Mouse (Mus musculus) gastrocnemius, adult 2 months (tissue): Measurements from ENCODE around the gene Mbip. TPM values are rescaled to one million over a fixed set of nuclear protein-coding genes. Genes with fewer than 3 reads are reported as not detected.

Experiments used
- DNase-seq: peaks from one replicate; pipeline ENCODE4 v3.0.0; 2022
- H3K27ac ChIP-seq: fragments of 200-600 bp; 2 replicates; pipeline ENCODE4 v1.8.1; 2022; ENCODE audit warnings: mild to moderate bottlenecking
- H3K4me3 ChIP-seq: fragments of 200-600 bp; 2 replicates; pipeline ENCODE4 v1.8.1; 2022; ENCODE audit warnings: mild to moderate bottlenecking, moderate library complexity
- CTCF ChIP-seq: fragments of 200-600 bp; IDR thresholded peaks from 2 replicates; pipeline ENCODE4 v1.8.1; 2022; ENCODE audit warnings: antibody characterized with exemption, mild to moderate bottlenecking, moderate library complexity
- intact Hi-C: fragments of 180-260 bp; cut with DNase I; formaldehyde crosslinking; loops from one replicate; pipeline ENCODE4 v1.15.1; 2025
- long read RNA-seq, 2 experiments: library from polyadenylated mRNA; stranded (forward); transcript quantifications; one replicate each; pipeline ENCODE4 v2.0.0; 2021
- total RNA-seq, 2 experiments: library from RNA; stranded (reverse); gene quantifications; 2 replicates each; pipeline ENCODE4 v1.2.3; 2021

Mbip gene
- total RNA-seq = 1 to 10 TPM; 6.5 to 7.4 TPM
- long read RNA-seq, experiment 1, partial matches to known transcripts = 0 of 6 reads
- long read RNA-seq, experiment 1, other reads (novel, unspliced or antisense) = 3 of 6 reads
- long read RNA-seq, experiment 2, transcript Mbip-201 (9 exons, 1,512 nt) = major isoform, 5 of 8 reads
- long read RNA-seq, experiment 2, partial matches to known transcripts = 1 of 8 reads
- long read RNA-seq, experiment 2, other reads (novel, unspliced or antisense) = 2 of 8 reads

DNA sequence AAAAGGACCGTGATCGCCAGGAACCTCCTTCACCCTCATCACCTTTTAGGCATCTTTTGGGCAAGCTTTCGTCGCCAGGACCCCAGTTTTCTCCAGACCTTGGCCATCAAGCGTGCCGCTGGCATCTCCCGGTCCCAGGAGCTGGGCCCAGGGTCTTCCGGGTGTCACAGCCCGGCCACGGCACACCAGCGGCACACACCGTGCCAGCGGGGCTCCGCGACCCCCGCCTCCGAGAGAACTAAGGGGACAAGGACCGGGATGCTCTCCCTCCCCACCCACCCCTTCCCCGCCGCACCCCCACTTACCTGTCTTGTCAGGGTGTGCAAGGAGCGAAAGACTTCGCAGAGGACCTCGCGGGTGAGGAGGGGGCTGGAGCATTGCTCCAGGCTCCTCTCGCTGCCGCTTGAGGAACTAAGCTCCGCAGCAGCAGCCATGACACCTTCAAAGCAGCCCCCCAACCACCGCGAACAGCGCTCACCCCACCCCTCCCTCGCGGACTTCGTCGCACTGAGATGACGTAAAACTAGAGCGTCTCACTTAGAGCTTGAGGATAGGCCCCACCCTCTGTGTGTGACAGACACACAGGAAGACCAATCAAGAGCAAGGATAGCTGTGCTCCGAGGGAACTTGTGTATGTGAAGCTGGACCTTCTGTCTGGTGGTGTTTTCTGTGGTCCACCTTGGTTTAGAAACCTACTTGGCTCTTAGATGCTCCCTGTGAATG lies at the start of gene Mbip:
Gene Mbip (minus strand): TSS at position 528 of the 723 bp plus-strand sequence.
- peak within 1 kb of the TSS; percentile 98 for H3K4me3 ChIP-seq
- TF ChIP-seq CTCF = no peak
- intact Hi-C loops = loop anchor here (5.0 kb wide), 1 partner anchor 72 kb away; no protein-coding TSS in a partner anchor
- peak; percentile 97 for DNase-seq
- H3K27ac ChIP-seq = peak within 1 kb of the TSS; percentile 88

DNA sequence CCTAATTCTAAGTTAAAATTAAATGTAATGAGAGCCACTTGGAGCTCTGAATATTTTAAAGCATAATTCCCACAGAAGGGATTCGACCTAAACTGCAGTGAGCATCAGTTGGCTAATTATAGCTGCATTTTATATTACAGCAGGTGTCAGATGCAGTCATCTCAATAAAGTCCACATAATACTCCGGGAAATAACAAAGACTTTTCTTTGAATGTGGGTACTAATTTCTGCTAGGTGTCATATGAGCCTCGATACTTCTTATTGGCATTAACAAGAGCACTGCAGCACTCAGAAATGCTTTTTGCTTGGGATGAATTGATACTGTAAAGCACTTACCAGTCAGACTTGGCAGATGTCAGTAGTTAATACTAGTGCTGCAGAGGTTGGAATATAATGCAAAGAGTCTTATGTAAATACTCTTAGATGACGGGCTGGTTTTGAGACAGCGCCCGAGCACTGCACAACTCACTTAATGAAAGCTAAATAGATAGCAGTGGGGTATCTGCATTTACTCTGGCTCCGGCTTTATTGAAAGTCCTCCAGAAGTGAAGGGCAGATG lies 42.0 kb upstream of the Mbip start:
- no peak overlapping the region for H3K4me3 ChIP-seq
- no peak overlapping the region for H3K27ac ChIP-seq
- intact Hi-C loops = no loop called here
- TF ChIP-seq CTCF = no peak
- no peak for DNase-seq

DNA sequence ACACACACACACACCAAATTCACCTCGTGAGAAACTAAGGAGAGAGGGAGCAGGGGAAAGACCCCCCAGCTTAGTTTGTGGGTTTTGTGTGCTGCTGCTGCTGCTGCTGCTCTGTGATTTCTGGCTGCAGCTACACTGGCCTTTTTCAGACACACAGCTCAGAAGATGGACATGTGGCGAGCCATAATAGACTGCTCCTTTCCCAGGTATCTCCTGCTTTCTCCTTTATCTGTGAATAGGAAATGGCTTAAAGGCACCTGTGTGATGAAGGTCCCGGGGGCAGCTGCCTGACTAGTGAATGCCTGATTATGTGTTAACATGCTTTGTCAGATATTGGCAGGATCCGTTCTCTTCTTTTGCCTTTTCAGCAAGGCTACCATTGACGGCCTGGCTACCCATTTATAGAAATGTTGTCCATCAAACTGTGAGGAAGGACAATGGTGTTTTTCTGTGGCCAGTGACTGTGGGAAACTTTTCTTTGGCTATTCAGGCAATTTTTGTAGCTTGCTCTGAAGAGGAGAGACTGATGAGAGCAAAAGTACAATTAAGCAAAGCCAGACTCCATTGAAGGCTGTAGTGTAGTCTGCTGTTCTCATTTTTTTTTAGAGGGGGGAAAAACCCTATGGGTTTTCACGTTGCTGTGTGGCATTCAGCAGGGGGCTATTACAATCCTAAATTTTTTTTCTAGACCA lies 41.4 kb upstream of the Mbip start:
- Histone ChIP-seq H3K4me3 (no peak overlapping the region), H3K27ac (no peak overlapping the region)
- intact Hi-C loops = no loop called here
- DNase-seq = no peak
- TF ChIP-seq CTCF = no peak

DNA sequence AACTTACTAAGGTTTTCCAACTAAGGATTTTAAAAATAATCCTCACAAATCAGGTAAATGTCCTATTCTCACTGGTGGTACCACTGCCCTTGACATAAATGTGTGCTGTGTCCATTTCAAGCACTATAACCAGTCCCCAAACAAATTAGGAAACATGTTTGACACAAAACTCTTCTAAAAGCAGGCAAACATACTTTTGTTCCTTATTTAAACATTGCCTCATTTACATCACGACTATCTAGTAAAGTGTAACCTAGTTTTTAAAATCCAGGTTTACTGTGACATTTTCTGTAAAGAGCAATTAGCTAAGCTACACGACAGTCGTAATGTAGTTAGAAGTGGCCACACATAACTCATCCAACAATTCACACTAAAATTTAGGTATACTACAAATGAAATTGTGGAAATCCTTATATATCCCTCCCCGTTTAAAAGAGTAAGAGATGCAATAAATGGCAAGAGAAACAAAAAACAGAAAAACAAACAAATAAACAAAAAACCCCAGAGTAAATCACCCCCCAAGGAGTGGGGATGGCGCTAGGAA lies 851 bp downstream of the Mbip start:
- DNase-seq = no peak
- intact Hi-C loops = loop anchor here (5.0 kb wide), 1 partner anchor 72 kb away; no protein-coding TSS in a partner anchor
- Histone ChIP-seq H3K4me3 (peak overlapping the region; percentile 98), H3K27ac (peak overlapping the region; percentile 88)
- TF ChIP-seq CTCF = no peak

DNA sequence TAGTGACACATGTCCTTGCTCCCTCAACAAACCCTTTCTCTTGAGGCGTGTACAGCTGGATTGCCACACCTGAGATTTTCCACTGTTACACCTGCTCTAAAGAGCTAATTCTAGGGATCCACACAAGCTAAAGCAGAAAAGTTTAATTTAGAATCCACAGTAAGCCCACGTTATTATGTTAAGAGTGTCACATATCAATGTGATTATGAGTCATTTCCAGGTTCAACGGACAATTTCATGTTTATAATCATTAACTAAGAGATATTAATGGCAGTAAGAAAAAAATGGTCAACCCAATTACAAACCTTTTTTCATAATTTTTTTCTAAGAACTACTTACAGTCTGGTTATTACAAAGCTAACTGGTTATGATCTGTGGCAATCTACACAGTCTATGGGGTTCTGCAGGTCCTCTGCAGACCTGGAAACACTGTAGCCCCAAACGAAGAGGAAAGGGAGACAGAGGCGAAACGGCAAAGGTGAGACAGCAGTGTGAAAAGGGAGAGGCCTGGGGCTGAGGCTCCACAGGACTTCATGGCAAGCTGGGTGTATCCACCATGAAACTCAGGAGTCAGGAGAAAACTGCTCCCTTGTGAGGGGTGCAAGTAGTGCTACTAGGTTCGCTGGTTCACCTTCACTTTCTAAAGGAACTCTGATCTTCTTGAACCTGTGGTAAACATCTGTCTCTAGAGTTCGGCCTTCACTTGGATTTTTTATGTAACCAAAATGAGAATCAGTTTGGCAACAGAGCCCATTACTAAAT lies 6.2 kb downstream of the Mbip start:
- intact Hi-C loops = no loop called here

DNA sequence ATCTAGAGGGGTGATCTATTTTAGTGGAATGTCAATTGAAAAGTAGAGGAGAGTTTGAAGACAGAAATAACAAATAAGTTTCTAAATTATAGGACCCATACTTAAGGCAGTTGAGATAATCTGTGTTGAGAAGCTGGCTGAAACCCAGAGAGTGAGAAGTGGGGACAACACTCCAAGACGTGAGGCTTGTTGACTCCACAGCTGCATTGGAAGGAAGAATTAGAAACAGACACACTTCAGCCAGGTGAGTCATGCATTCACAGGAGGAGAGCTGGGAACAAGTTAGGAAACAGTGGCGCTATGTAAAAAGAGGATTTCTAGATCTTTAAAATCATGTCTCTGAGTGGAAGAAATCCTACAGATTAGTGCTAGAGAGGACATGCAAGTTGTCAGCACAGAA lies 12.2 kb downstream of the Mbip start:
- TF ChIP-seq CTCF = no peak
- no peak overlapping the region for H3K27ac ChIP-seq
- no peak for DNase-seq
- intact Hi-C loops = no loop called here
- H3K4me3 ChIP-seq = no peak overlapping the region

More for the DNA sequence above, 6.2 kb downstream of the Mbip start:
- H3K4me3 ChIP-seq = no peak overlapping the region
- H3K27ac ChIP-seq = no peak overlapping the region
- no peak for TF ChIP-seq CTCF
- no peak for DNase-seq

DNA sequence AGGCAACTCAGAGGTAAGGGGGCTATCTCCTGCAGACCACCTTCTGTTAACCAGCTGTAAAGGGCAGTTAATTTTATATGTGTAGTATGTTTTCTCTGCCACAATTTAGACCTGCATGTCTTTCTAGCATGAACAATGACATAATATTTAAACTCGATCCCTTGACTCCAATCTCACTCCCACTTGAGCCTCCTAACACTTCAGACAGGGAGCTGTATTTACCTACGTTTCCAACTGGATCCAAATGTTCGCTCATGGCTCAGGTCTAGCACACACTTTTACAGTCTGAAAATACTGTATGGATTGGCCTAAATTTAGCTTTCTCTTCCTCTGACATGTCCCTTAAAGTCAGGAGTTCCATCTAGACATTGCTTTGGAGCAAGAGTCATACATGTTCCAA lies 13.2 kb downstream of the Mbip start:
- H3K4me3 ChIP-seq = no peak overlapping the region
- H3K27ac ChIP-seq = no peak overlapping the region
- intact Hi-C loops = no loop called here
- DNase-seq = no peak
- TF ChIP-seq CTCF = no peak

DNA sequence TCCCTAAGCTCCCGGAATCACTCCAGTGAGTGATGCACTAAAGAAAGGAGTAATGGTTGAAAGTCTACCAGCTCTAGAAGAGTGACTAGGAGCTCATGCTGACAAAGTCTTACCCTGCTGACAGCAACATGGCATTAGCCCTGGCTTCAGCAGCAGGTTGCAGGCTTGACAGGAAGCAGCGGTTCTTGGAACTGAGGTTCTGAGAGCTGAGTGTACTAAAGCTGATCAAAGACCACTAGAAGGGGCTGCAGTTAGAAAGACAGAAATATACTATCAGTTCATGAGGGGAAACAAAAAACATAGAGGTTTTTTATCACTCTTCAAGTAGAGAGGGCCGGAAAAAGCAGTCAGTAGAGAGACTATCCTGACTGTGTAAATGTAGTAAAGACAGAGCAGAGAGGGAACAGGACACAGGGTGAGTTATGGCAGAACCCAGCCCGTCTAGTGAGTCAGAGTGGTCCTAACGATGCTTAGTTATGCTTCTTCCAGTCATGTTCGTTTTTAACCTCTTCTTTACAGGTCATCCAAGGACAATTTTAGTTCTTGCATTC lies 18.2 kb downstream of the Mbip start:
- DNase-seq = no peak
- TF ChIP-seq CTCF = no peak
- no peak overlapping the region for H3K4me3 ChIP-seq
- H3K27ac ChIP-seq = no peak overlapping the region
- intact Hi-C loops = no loop called here

DNA sequence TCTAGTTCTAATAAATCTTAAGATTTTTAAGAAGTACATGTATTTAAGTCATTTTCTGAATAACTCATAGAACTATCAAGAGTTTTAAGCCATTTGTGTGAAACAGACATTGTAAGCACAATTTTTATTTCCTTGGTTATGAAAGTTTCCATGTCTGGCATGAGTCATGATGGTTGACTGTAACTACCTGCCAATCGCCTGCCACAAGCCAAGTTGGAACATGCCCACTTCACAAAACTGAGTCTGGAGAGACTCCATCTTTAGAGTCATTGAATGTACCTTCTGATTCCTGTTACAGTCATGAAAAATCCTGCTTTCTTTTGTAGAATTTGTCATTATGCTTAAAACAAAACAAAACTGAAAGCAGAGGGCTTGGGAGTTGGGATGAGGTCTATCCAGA lies 19.8 kb downstream of the Mbip start:
- Histone ChIP-seq H3K4me3 (no peak overlapping the region), H3K27ac (no peak overlapping the region)
- intact Hi-C loops = no loop called here
- no peak for DNase-seq
- no peak for TF ChIP-seq CTCF

DNA sequence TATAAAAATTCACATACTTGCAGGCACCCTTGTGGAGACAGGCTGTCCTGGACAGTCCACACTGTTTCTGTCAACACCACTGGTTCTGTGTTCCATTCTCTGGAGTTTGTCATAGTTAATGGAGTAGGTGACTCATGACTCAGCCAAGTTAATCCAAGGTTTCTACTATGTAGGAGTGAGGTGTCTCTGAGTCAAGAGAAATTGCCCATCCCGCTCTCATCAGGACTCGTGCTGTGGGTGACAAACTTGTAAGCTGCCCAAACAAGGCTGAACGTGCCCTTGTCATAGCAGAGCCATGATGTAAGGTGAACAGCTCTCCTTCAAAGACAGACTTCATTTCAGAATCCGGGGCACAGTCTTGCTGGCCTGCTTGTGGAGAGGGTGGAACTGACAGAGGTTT lies 26.8 kb downstream of the Mbip start:
- H3K27ac ChIP-seq = no peak overlapping the region
- intact Hi-C loops = no loop called here
- no peak for DNase-seq
- TF ChIP-seq CTCF = no peak
- H3K4me3 ChIP-seq = no peak overlapping the region

DNA sequence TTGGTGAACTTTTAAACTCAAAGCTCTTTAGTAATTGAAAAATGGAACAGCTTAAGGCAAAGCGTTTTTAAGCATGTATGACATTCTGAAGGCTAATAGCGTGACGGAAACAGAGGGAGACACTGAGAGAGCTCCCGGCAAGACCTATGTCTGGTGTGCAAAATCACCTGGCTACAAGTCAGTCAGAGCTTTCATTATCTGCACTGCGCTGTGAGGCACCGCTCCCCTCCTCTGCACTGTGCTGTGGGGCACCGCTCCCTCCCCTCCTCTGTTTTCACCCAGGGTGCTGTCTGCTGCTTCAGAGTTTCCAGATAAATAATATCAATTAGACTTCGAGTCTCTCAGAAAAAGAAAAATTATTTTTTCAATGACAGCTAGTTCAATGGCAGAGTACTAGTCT lies 27.6 kb downstream of the Mbip start:
- DNase-seq = no peak
- TF ChIP-seq CTCF = no peak
- intact Hi-C loops = no loop called here

DNA sequence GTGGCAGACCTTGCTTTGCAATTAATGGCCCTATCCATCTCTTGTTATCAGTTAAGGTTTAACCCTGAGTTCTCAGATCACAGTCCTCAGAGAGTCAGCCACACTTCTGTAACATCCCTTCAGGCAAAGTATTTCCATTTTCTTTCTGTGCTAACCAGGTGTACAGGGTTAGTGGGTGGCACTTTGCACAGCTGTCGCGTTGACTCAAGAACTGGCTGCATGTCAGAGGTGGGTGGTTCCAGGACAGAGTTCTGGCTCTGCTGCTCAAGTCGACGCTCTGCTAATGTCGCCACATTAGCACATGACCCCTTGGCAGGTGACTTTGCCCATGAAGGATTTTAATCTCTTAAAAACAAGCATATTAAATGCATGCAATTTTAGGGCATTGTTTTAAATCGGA lies 39.9 kb downstream of the Mbip start:
- intact Hi-C loops = no loop called here

More for the DNA sequence above, 27.6 kb downstream of the Mbip start:
- Histone ChIP-seq H3K27ac (no peak overlapping the region), H3K4me3 (no peak overlapping the region)

More for the DNA sequence above, 39.9 kb downstream of the Mbip start:
- Histone ChIP-seq H3K4me3 (no peak overlapping the region), H3K27ac (no peak overlapping the region)
- DNase-seq = no peak
- no peak for TF ChIP-seq CTCF
